Mouse (Mus musculus) heart, embryonic 14.5 days (tissue): ENCODE results near the gene Chchd1. TPM values are rescaled to one million over a fixed set of nuclear protein-coding genes. Genes with fewer than 3 reads are reported as not detected.

Experiments
- ATAC-seq: fragments of 200-750 bp; cut with Nextera tagmentation; 2 replicates; pipeline ENCODE4 v1.8.0; 2017; ENCODE audit warnings: low read depth, moderate TSS enrichment; ENCODE audit not compliant: insufficient number of reproducible peaks, insufficient read depth, low FRiP score
- H3K27ac ChIP-seq, 2 experiments: fragments of 200-500 bp in 1 of 2; fragments of 300-500 bp in 1 of 2; sonication (generic) in 1 of 2; replicated peaks in 1 of 2; 2 replicates each; pipeline ENCODE4 v1.5.1; 2012 to 2014; ENCODE audit warnings: low read depth in 2 of 2, low read length in 2 of 2, control low read depth in 1 of 2, mild to moderate bottlenecking in 1 of 2, mixed read lengths in 1 of 2; ENCODE audit not compliant: control insufficient read depth in 1 of 2, insufficient read depth in 1 of 2
- H3K27me3 ChIP-seq: fragments of 300-500 bp; sonication (generic); 2 replicates; pipeline ENCODE4 v1.6.1; 2014; ENCODE audit warnings: mild to moderate bottlenecking, low read length, control low read depth; ENCODE audit not compliant: control insufficient read depth, insufficient read depth
- H3K36me3 ChIP-seq: fragments of 300-500 bp; sonication (generic); 2 replicates; pipeline ENCODE4 v1.6.1; 2014; ENCODE audit warnings: mild to moderate bottlenecking, control low read depth, low read length, mixed read lengths; ENCODE audit not compliant: control insufficient read depth, insufficient read depth
- H3K4me1 ChIP-seq, 2 experiments: fragments of 200-500 bp in 1 of 2; fragments of 300-500 bp in 1 of 2; sonication (generic) in 1 of 2; 2 replicates each; pipeline ENCODE4 v1.6.1; 2012 to 2014; ENCODE audit warnings: low read length in 2 of 2, control low read depth in 1 of 2, mixed read lengths in 1 of 2; ENCODE audit not compliant: control insufficient read depth in 2 of 2, insufficient read depth in 2 of 2
- H3K4me2 ChIP-seq: fragments of 300-500 bp; sonication (generic); 2 replicates; pipeline ENCODE4 v1.6.1; 2014; ENCODE audit warnings: mild to moderate bottlenecking, low read length
- H3K4me3 ChIP-seq, 2 experiments: fragments of 200-500 bp in 1 of 2; fragments of 300-500 bp in 1 of 2; sonication (generic) in 1 of 2; 2 replicates each; pipeline ENCODE4 v1.5.1; 2012 to 2014; ENCODE audit warnings: low read length in 2 of 2, mild to moderate bottlenecking in 2 of 2, control low read depth in 1 of 2, low read depth in 1 of 2, moderate library complexity in 1 of 2; ENCODE audit not compliant: control insufficient read depth in 1 of 2, insufficient read depth in 1 of 2
- H3K9ac ChIP-seq: fragments of 300-500 bp; sonication (generic); 2 replicates; pipeline ENCODE4 v1.6.1; 2014; ENCODE audit warnings: mild to moderate bottlenecking, low read length
- H3K9me3 ChIP-seq: fragments of 300-500 bp; sonication (generic); 2 replicates; pipeline ENCODE4 v1.6.1; 2016; ENCODE audit warnings: low read length, control low read depth; ENCODE audit not compliant: control insufficient read depth
- WGBS: fragments of 180-500 bp; shearing (Covaris S2); extraction: QIAGEN DNeasy Blood & Tissue Kit; methylation state at CpG from one replicate; pipeline ENCODE4 v1.1.7; 2014; 5-methylcytosine and 5-hydroxymethylcytosine counted together
- polyA plus RNA-seq: library from polyadenylated mRNA; unstranded; fragments of >200 nt; fragmentation: Nextera tagmentation; extraction: Ambion mirVana; gene quantifications from 2 replicates; pipeline ENCODE4 v1.2.1, GENCODE M21; 2014

Chchd1 gene
- polyA plus RNA-seq, 1 experiment from 2014 or later = 225 TPM

GRCm38 (mm10) chr14:20738511-20738910 is 35.7 kb downstream of the Chchd1 start:
- H3K4me2 ChIP-seq = no peak overlapping the region
- H3K36me3 ChIP-seq = peaks cover 78% of the 10 kb centered on the region
- peaks cover 11 to 23% of the 10 kb centered on the region in 2 experiments for H3K4me1 ChIP-seq
- H3K9me3 ChIP-seq = no peaks in the 10 kb centered on the region
- 58% methylated on average over 8 of the region's 8 CpGs for WGBS
- ATAC-seq = no peak
- H3K27me3 ChIP-seq = no peaks in the 10 kb centered on the region
- no peak overlapping the region for H3K9ac ChIP-seq
- H3K27ac ChIP-seq = 0 out of 4 replicates have a peak overlapping the region, but pooled peaks of 1 of the 2 experiments have one; percentile 21
- no peak overlapping the region for H3K4me3 ChIP-seq

GRCm38 (mm10) chr14:20741301-20741700 is 38.5 kb downstream of the Chchd1 start:
- no peak overlapping the region for H3K9ac ChIP-seq
- H3K27ac ChIP-seq = no peak overlapping the region
- no peaks in the 10 kb centered on the region for H3K27me3 ChIP-seq
- H3K4me3 ChIP-seq = no peak overlapping the region
- 81% methylated on average over 9 of the region's 9 CpGs for WGBS
- no peaks in the 10 kb centered on the region for H3K9me3 ChIP-seq
- no peak for ATAC-seq
- peaks cover 2 to 12% of the 10 kb centered on the region in 2 experiments; a peak in 2 of 4 replicates for H3K4me1 ChIP-seq
- peaks cover 91% of the 10 kb centered on the region for H3K36me3 ChIP-seq
- no peak overlapping the region for H3K4me2 ChIP-seq

- Histone ChIP-seq H3K4me1 (peaks cover 6 to 14% of the 10 kb centered on the region in 2 experiments), H3K9ac (no peak overlapping the region), H3K9me3 (no peaks in the 10 kb centered on the region), H3K4me2 (no peak overlapping the region), H3K27ac (no peak overlapping the region), H3K4me3 (no peak overlapping the region), H3K36me3 (peaks cover 86% of the 10 kb centered on the region), H3K27me3 (no peaks in the 10 kb centered on the region)
- WGBS = 70% methylated on average over 3 of the region's 3 CpGs
- ATAC-seq = no peak
Measured at GRCm38 (mm10) chr14:20743614-20744013, 40.8 kb downstream of the Chchd1 start.

GRCm38 (mm10) chr14:20746935-20747334 is 44.1 kb downstream of the Chchd1 start:
- Histone ChIP-seq H3K27ac (no peak overlapping the region), H3K4me3 (no peak overlapping the region), H3K4me1 (peaks cover 14 to 31% of the 10 kb centered on the region in 2 experiments), H3K9ac (no peak overlapping the region), H3K27me3 (no peaks in the 10 kb centered on the region), H3K36me3 (peaks cover 57% of the 10 kb centered on the region), H3K9me3 (no peaks in the 10 kb centered on the region), H3K4me2 (no peak overlapping the region)
- whole genome bisulfite sequencing = 87% methylated on average over 3 of the region's 3 CpGs
- no peak for ATAC-seq

GRCm38 (mm10) chr14:20748388-20748787 is 45.6 kb downstream of the Chchd1 start:
- Histone ChIP-seq H3K9me3 (no peaks in the 10 kb centered on the region), H3K36me3 (peaks cover 61% of the 10 kb centered on the region), H3K27me3 (no peaks in the 10 kb centered on the region), H3K4me1 (peaks cover 14 to 31% of the 10 kb centered on the region in 2 experiments), H3K4me3 (no peak overlapping the region), H3K27ac (peak overlapping the region; percentile 3 to 58; a peak in 2 of 4 replicates), H3K4me2 (no peak overlapping the region), H3K9ac (no peak overlapping the region)
- ATAC-seq = no peak
- 54% methylated on average over 4 of the region's 4 CpGs for WGBS

GRCm38 (mm10) chr14:20749494-20750051 is 46.8 kb downstream of the Chchd1 start:
- Histone ChIP-seq H3K9me3 (no peaks in the 10 kb centered on the region), H3K36me3 (peaks cover 59% of the 10 kb centered on the region), H3K4me3 (no peak overlapping the region), H3K9ac (no peak overlapping the region), H3K4me2 (no peak overlapping the region), H3K27ac (peak overlapping the region; percentile 86), H3K27me3 (no peaks in the 10 kb centered on the region), H3K4me1 (peaks cover 14 to 31% of the 10 kb centered on the region in 2 experiments)
- no peak for ATAC-seq
- 24% methylated on average over 4 of the region's 4 CpGs for WGBS

GRCm38 (mm10) chr14:20750503-20750902 is 47.7 kb downstream of the Chchd1 start:
- Histone ChIP-seq H3K27me3 (no peaks in the 10 kb centered on the region), H3K9ac (0 out of 2 replicates have a peak overlapping the region, but pooled peaks have one; percentile 13), H3K4me1 (peaks cover 14 to 31% of the 10 kb centered on the region in 2 experiments), H3K36me3 (peaks cover 59% of the 10 kb centered on the region), H3K9me3 (no peaks in the 10 kb centered on the region), H3K27ac (peak overlapping the region; percentile 86), H3K4me3 (no peak overlapping the region), H3K4me2 (no peak overlapping the region)
- WGBS = 79% methylated on average over 5 of the region's 5 CpGs
- no peak for ATAC-seq

- Histone ChIP-seq H3K9ac (no peak overlapping the region), H3K4me3 (no peak overlapping the region), H3K36me3 (peaks cover 72% of the 10 kb centered on the region), H3K27ac (no peak overlapping the region), H3K4me1 (peaks cover 11 to 21% of the 10 kb centered on the region in 2 experiments), H3K9me3 (no peaks in the 10 kb centered on the region), H3K4me2 (no peak overlapping the region), H3K27me3 (no peaks in the 10 kb centered on the region)
- ATAC-seq = no peak
- WGBS = 70% methylated on average over 3 of the region's 3 CpGs
Measured at GRCm38 (mm10) chr14:20753792-20754191, 51.0 kb downstream of the Chchd1 start.
